Mouse (Mus musculus) thymus, adult 2 months (tissue): ENCODE measurements at regions not wholly inside any gene's neighbourhood (a gene's known extent, or its start where the extent isn't known, plus 50 kb on each side); places are given as distances from the start of the nearest gene placed in this dataset.

Experiments used
- DNase-seq: peaks from one replicate; pipeline ENCODE4 v3.0.0; 2021
- H3K27ac ChIP-seq: fragments of 200-500 bp; 2 replicates; pipeline ENCODE4 v1.5.1; 2012; ENCODE audit warnings: low read length, control low read depth; ENCODE audit not compliant: control insufficient read depth, insufficient read depth
- H3K27me3 ChIP-seq: fragments of 200-500 bp; 2 replicates; pipeline ENCODE4 v1.6.1; 2012; ENCODE audit warnings: mild to moderate bottlenecking, low read length, moderate library complexity, mixed read lengths; ENCODE audit not compliant: control insufficient read depth, insufficient read depth
- H3K36me3 ChIP-seq: fragments of 200-500 bp; 2 replicates; pipeline ENCODE4 v1.6.1; 2012; ENCODE audit warnings: mild to moderate bottlenecking, low read length, moderate library complexity; ENCODE audit not compliant: control insufficient read depth, insufficient read depth
- H3K4me1 ChIP-seq: fragments of 200-500 bp; replicated peaks from 2 replicates; pipeline ENCODE4 v1.6.1; 2012; ENCODE audit warnings: low read length; ENCODE audit not compliant: control insufficient read depth, insufficient read depth
- H3K4me3 ChIP-seq: fragments of 200-500 bp; 2 replicates; pipeline ENCODE4 v1.5.1; 2012; ENCODE audit warnings: mild to moderate bottlenecking, low read length, control low read depth, moderate library complexity; ENCODE audit not compliant: control insufficient read depth, insufficient read depth
- CTCF ChIP-seq: fragments of 200-500 bp; IDR thresholded peaks from 2 replicates; pipeline ENCODE4 v1.5.1; 2012; ENCODE audit warnings: mild to moderate bottlenecking, control low read depth, low read length, moderate library complexity, borderline replicate concordance; ENCODE audit not compliant: control insufficient read depth, poor library complexity, insufficient read depth; ENCODE audit errors: extremely low read depth
- POLR2A ChIP-seq: fragments of 200-500 bp; IDR thresholded peaks from 2 replicates; pipeline ENCODE4 v1.6.1; 2012; ENCODE audit warnings: mild to moderate bottlenecking, low read length, control low read depth, moderate library complexity; ENCODE audit not compliant: control insufficient read depth, poor library complexity, insufficient read depth; ENCODE audit errors: extremely low read depth
- WGBS: fragments of 180-500 bp; shearing (Covaris S2); methylation state at CpG from one replicate; pipeline ENCODE4 v1.1.7; 2018; 5-methylcytosine and 5-hydroxymethylcytosine counted together

GRCm38 (mm10) chr4:34264431-34264830, 214.4 kb upstream of the Spaca1 start:
- Histone ChIP-seq H3K36me3 (no peaks in the 10 kb centered on the region), H3K4me3 (no peak overlapping the region), H3K4me1 (no peaks in the 10 kb centered on the region), H3K27ac (no peak overlapping the region), H3K27me3 (no peaks in the 10 kb centered on the region)
- no peak for TF ChIP-seq POLR2A
- TF ChIP-seq CTCF, result no peak
- WGBS, result 89% methylated on average over 5 of the region's 5 CpGs
- no peak for DNase-seq

- TF ChIP-seq POLR2A (no peak), CTCF (no peak)
- Histone ChIP-seq H3K36me3 (no peaks in the 10 kb centered on the region), H3K4me1 (no peaks in the 10 kb centered on the region), H3K27me3 (no peaks in the 10 kb centered on the region), H3K27ac (no peak overlapping the region), H3K4me3 (no peak overlapping the region)
- no peak for DNase-seq
- 89% methylated on average over 3 of the region's 3 CpGs for WGBS
These were observed 224.3 kb upstream of the Spaca1 start for GRCm38 (mm10) chr4:34274316-34274715.

GRCm38 (mm10) chr4:34275372-34275771, 225.4 kb upstream of the Spaca1 start:
- no peak for TF ChIP-seq CTCF
- no peak for TF ChIP-seq POLR2A
- no peak for DNase-seq
- Histone ChIP-seq H3K27ac (no peak overlapping the region), H3K27me3 (no peaks in the 10 kb centered on the region), H3K4me1 (no peaks in the 10 kb centered on the region), H3K36me3 (no peaks in the 10 kb centered on the region), H3K4me3 (no peak overlapping the region)

- TF ChIP-seq POLR2A (no peak), CTCF (no peak)
- no peaks in the 10 kb centered on the region for H3K4me1 ChIP-seq
- H3K4me3 ChIP-seq, result no peak overlapping the region
- 79% methylated on average over 4 of the region's 4 CpGs for WGBS
- no peak overlapping the region for H3K27ac ChIP-seq
- H3K36me3 ChIP-seq, result no peaks in the 10 kb centered on the region
- H3K27me3 ChIP-seq, result no peaks in the 10 kb centered on the region
- DNase-seq, result no peak
These were observed 248.1 kb upstream of the Akirin2 start for GRCm38 (mm10) chr4:34302504-34303108.

- Histone ChIP-seq H3K36me3 (no peaks in the 10 kb centered on the region), H3K4me1 (no peaks in the 10 kb centered on the region), H3K27ac (no peak overlapping the region), H3K27me3 (no peaks in the 10 kb centered on the region), H3K4me3 (no peak overlapping the region)
- TF ChIP-seq POLR2A (no peak), CTCF (no peak)
- WGBS, result 92% methylated on average over 8 of the region's 8 CpGs
- DNase-seq, result no peak
These were observed 241.7 kb upstream of the Akirin2 start for GRCm38 (mm10) chr4:34308921-34309563.

- no peak for DNase-seq
- no peaks in the 10 kb centered on the region for H3K36me3 ChIP-seq
- no peaks in the 10 kb centered on the region for H3K4me1 ChIP-seq
- no peaks in the 10 kb centered on the region for H3K27me3 ChIP-seq
- no peak for TF ChIP-seq POLR2A
- TF ChIP-seq CTCF, result no peak
- H3K27ac ChIP-seq, result no peak overlapping the region
- no peak overlapping the region for H3K4me3 ChIP-seq
- WGBS, result 91% methylated on average over 5 of the region's 5 CpGs
These were observed 240.6 kb upstream of the Akirin2 start for GRCm38 (mm10) chr4:34310061-34310642.

- H3K36me3 ChIP-seq, result no peaks in the 10 kb centered on the region
- no peak for DNase-seq
- no peaks in the 10 kb centered on the region for H3K4me1 ChIP-seq
- no peak overlapping the region for H3K4me3 ChIP-seq
- no peaks in the 10 kb centered on the region for H3K27me3 ChIP-seq
- no peak overlapping the region for H3K27ac ChIP-seq
- TF ChIP-seq CTCF, result no peak
- TF ChIP-seq POLR2A, result no peak
- WGBS, result 74% methylated on average over 5 of the region's 5 CpGs
These were observed 234.9 kb upstream of the Akirin2 start for GRCm38 (mm10) chr4:34315848-34316247.
